Mouse (Mus musculus) C2C12 (cell line): ENCODE measurements at regions not wholly inside any gene's neighbourhood (a gene's known extent, or its start where the extent isn't known, plus 50 kb on each side); places are given as distances from the start of the nearest gene placed in this dataset.

ENCODE experiments used
- CEBPB ChIP-seq: IDR thresholded peaks from one replicate; pipeline ENCODE4 v1.6.1; 2011; ENCODE audit warnings: low read depth, mild to moderate bottlenecking, control low read depth, moderate library complexity
- CTCF ChIP-seq: IDR thresholded peaks from one replicate; pipeline ENCODE4 v1.5.1; 2011; ENCODE audit not compliant: control insufficient read depth, insufficient read depth, insufficient read length
- FOSL1 ChIP-seq: IDR thresholded peaks from one replicate; pipeline ENCODE4 v1.8.0; 2011; ENCODE audit warnings: mild to moderate bottlenecking, low read length; ENCODE audit not compliant: poor library complexity, insufficient read depth, severe bottlenecking
- MAX ChIP-seq: IDR thresholded peaks from one replicate; pipeline ENCODE4 v1.6.1; 2011; ENCODE audit warnings: mild to moderate bottlenecking, control low read depth
- MYOG ChIP-seq: IDR thresholded peaks from one replicate; pipeline ENCODE4 v1.6.1; 2011; ENCODE audit not compliant: control insufficient read depth, insufficient read length; ENCODE audit errors: extremely low read depth
- USF1 ChIP-seq: IDR thresholded peaks from one replicate; pipeline ENCODE4 v1.6.1; 2011; ENCODE audit warnings: low read depth, mild to moderate bottlenecking, control low read depth, moderate library complexity

GRCm38 (mm10) chr1:61171941-61172340 lies 194.2 kb downstream of the Icos start:
- TF ChIP-seq CTCF (no peak), CEBPB (no peak), MAX (no peak), FOSL1 (no peak), MYOG (no peak), USF1 (no peak)
